Mouse (Mus musculus): ENCODE measurements at regions not wholly inside any gene's neighbourhood (a gene's known extent, or its start where the extent isn't known, plus 50 kb on each side); places are given as distances from the start of the nearest gene placed in this dataset.

DNA sequence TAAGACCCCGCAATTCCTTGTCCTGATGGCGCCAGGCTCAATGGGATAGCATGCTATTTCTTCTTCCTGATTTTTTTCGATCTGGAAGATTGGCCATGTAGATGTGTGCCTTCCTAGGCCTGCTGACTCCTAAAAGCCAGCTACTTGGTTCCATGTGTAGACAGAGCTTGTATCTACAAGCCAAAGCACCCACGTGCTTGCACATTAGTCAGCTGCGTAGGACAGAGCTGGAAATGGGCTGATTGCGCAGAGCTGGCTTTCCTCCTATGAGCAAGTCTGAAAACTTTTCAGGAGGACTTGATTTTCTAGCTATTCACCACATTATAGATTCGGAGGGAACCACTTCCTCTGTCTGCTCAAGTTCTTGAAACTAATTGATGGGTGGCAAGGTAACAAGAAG lies 140.1 kb upstream of the Hs3st4 start:
- no peak for TF ChIP-seq CTCF (IDR thresholded peaks at IDR 0.05; ENCODE audit: low read depth)
- no peak for TF ChIP-seq EP300 (IDR thresholded peaks at IDR 0.05; ENCODE audit: low read depth)

All from liver, embryonic 14.5 days (tissue).